ENCODE assay signal across 20 mouse cellular contexts in the genomic region with DNA sequence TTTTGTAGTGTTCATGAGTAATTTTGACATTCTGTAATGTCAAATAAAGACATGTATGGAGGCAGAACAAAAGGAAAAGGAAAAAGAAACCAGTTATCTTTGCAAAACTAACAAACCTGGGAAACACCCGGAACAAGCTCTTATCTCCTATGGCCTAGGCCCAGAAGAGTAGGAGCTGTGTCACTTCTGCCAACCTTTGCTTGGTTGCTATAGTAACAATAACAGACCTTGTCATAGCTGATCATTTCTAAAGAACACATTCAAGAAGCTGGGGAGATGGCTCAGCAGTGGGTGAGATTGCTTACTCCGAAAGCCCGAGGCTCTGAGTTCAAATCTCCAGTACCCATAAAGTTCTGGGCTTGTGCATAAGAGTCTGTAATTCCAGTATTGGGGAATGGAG. TPM values are rescaled to one million over a fixed set of nuclear protein-coding genes. Genes with fewer than 3 reads are reported as not detected.
"Had no signal": no experiment of that assay in that cellular context is flagged by ENCODE, and none has a peak within 500 bp of the region (broad histone marks: within the 10 kb centered on the region; RNA-seq: fewer than 3 reads in every experiment).

No protein-coding gene starts in this region.

- H3K9ac ChIP-seq: liver, embryonic 13.5 days; liver, embryonic 15.5 days; liver, postnatal 0 days; lung, embryonic 15.5 days; midbrain, embryonic 13.5 days; midbrain, embryonic 15.5 days; neural tube, embryonic 12.5 days had no signal

- H3K9me3 ChIP-seq: liver, embryonic 13.5 days; liver, embryonic 15.5 days; lung, embryonic 15.5 days; midbrain, embryonic 13.5 days; midbrain, embryonic 15.5 days; neural tube, embryonic 12.5 days had no signal

- ATAC-seq: liver, postnatal 0 days; midbrain, embryonic 13.5 days; midbrain, embryonic 15.5 days had no signal

- H3K4me1 ChIP-seq: liver, embryonic 13.5 days; liver, embryonic 15.5 days; lung, embryonic 15.5 days; midbrain, embryonic 13.5 days; midbrain, embryonic 15.5 days; neural tube, embryonic 12.5 days had no signal

- H3K4me2 ChIP-seq: liver, embryonic 13.5 days; liver, embryonic 15.5 days; lung, embryonic 15.5 days; midbrain, embryonic 11.5 days; midbrain, embryonic 13.5 days; midbrain, embryonic 15.5 days; neural tube, embryonic 12.5 days had no signal

- H3K27ac ChIP-seq: liver, embryonic 13.5 days; liver, embryonic 15.5 days; lung, embryonic 15.5 days; macrophage; midbrain, embryonic 13.5 days; midbrain, embryonic 15.5 days; neural tube, embryonic 12.5 days had no signal

- DNase-seq: liver, embryonic 13.5 days; liver, postnatal 0 days; lung, adult 2 months; lung, postnatal 10 days; right cerebral cortex, postnatal 14 days; thymus, adult 2 months; thymus, postnatal 25 days; thymus, postnatal 4 days had no signal

- H3K36me3 ChIP-seq: liver, embryonic 13.5 days; liver, embryonic 15.5 days; lung, embryonic 15.5 days; midbrain, embryonic 13.5 days; midbrain, embryonic 15.5 days; neural tube, embryonic 12.5 days had no signal

- H3K4me3 ChIP-seq: liver, embryonic 13.5 days; liver, embryonic 15.5 days; lung, embryonic 15.5 days; midbrain, embryonic 13.5 days; midbrain, embryonic 15.5 days; neural tube, embryonic 12.5 days had no signal

- H3K27me3 ChIP-seq: liver, embryonic 13.5 days; liver, embryonic 15.5 days; lung, embryonic 15.5 days; midbrain, embryonic 13.5 days; midbrain, embryonic 15.5 days; neural tube, embryonic 12.5 days had no signal

RNA-seq across cellular contexts. Expression of gene Cxcl5, which starts 36.5 kb away (rescaled TPM):
- total RNA-seq: megakaryocyte, adult 5-6 weeks; midbrain, postnatal 0 days; monocyte, adult 5-6 weeks had no signal
- polyA plus RNA-seq: lung, embryonic 15.5 days; midbrain, embryonic 13.5 days; neural tube, embryonic 12.5 days; testis, adult 2 months had no signal

RNA-seq across cellular contexts. Expression of gene Ppbp, which starts 45.7 kb away (rescaled TPM):
- total RNA-seq: midbrain, postnatal 0 days had no signal
- polyA plus RNA-seq: neural tube, embryonic 14.5 days had no signal
